Mouse (Mus musculus) layer of hippocampus, adult 18-20 months (tissue): ENCODE results near the gene Olfr449. TPM values are rescaled to one million over a fixed set of nuclear protein-coding genes. Genes with fewer than 3 reads are reported as not detected.

Experiments
- DNase-seq, 2 experiments: peaks; one replicate each; pipeline ENCODE4 v3.0.0; 2022; ENCODE audit warnings: low spot score in 2 of 2
- long read RNA-seq: library from polyadenylated mRNA; stranded (forward); transcript quantifications from one replicate; pipeline ENCODE4 v2.0.0, GENCODE M21; 2021
- total RNA-seq, 2 experiments: library from RNA; stranded (reverse); gene quantifications; 2 replicates each; pipeline ENCODE4 v1.2.3; 2021

The Olfr449 gene
- total RNA-seq, result not detected
- long read RNA-seq, result 0 reads

DNA sequence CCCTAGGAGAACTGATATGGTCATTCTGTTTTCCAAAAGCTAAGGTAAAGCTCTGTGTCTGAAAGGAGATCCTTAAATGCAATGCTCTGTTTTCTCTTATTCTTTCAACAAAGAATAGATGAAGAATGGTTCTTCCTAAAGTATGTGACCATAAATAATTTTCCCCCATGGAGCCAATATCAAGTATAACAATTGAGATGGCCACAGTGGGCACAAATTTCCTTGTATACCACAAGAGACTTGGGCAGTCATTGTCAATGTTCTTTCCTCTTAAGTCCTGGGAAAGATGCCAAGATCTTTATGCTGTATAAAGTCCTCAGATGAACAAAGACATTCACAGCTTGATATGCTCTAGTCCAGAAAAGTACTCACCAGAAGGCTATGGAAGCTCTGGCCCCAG, at the start of gene Olfr449:
Gene Olfr449, plus strand, starts transcription at position 301 of the 400 bp plus-strand sequence.
- DNase-seq, result no peak

DNA sequence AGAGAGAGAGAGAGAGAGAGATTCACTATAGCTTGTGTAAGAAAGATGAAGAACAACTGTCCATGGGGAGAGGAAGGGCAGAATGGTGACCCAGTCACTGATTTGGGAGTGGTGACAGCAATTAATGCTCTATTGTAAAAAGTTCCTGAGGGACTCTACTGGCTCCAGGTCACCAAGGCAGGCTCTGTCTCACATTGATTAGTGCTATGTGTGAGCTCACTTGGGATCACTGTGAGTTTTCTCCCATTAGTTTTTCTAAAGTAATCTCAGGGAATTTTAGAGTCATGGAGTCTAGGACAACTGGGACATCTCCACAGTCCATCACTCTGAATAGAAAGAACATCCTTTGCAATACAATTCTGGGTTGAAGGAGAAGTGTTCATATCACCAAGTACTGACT, 49.4 kb upstream of the Olfr449 start, which contains the start of gene Olfr452:
Gene Olfr452, plus strand, starts transcription at position 301 of the 400 bp plus-strand sequence.
- DNase-seq, result no peak

- no peak for DNase-seq
These were observed 43.8 kb upstream of the Olfr449 start for GRCm38 (mm10) chr6:42790247-42790948.

GRCm38 (mm10) chr6:42790949-42791556, 43.1 kb upstream of the Olfr449 start:
- no peak for DNase-seq

DNA sequence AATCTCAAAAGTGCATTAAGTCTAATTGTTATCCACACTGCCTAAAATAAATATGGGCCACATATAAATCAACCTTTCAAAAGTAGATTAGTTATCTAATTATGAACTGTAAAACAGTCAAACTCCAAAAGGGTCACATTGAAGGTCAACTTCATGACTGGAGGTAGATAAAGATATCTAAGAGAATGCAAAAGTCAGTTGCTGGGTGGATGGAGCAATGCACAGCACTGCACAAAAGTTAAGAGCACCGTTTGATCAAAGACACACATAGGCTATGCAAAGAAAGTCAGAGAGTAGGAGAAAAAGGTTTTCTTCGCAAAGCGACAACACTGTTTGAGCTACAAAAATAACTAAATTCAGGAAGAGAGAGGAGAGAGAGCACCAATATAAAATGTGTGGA, 39.2 kb upstream of the Olfr449 start:
- no peak for DNase-seq

GRCm38 (mm10) chr6:42811639-42812038, 22.5 kb upstream of the Olfr449 start, which contains the start of gene Olfr450:
Olfr450 (plus strand) TSS chr6:42811939.
- no peak for DNase-seq

DNA sequence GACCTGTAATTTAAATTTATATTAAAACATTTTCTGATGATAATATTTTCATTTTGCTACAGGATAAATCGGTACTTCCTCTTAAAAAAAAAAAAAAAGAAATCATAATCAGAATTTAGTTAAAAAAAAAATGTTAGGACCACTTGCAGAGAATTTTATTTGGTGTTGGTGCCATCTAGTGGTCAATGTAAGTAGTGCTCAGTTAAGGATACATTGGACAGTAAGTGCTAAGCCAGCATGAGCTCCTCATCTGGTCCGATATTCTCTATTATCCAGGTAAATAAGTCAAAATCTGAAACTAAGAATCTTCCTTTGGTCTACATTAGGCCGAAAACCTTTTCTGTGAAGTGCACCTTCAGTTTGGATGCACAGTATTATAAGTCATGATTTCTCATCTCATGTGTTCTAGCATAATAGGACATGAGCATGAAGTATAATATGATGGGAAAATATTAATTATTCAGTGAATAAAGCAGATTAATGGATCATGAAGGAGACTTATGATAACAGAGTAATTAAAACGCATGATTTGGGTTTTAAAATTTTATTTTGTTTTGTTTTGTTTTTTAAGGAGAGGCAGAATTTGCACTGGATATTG, 26.1 kb downstream of the Olfr449 start:
- DNase-seq, result peak; percentile 3 to 82

DNA sequence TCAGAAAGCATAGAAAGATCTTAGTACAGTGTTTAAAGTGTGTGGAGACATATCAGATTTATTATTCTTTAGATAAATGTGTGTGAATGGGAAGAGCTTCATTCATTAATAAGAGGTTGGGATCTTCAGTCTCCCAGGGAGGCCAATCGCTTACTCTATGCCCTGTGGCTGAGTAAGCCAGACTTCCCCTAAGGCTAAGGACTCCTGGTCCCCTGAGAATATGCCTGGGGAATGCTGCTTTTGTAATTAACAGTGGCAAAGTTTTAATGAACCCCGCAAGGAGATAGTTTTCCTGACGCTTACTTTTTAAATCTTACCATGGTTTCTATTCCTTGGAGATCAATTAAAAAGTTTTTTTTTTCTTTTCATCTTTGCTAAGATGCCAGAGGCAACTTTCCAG, 35.5 kb downstream of the Olfr449 start:
- no peak for DNase-seq

DNA sequence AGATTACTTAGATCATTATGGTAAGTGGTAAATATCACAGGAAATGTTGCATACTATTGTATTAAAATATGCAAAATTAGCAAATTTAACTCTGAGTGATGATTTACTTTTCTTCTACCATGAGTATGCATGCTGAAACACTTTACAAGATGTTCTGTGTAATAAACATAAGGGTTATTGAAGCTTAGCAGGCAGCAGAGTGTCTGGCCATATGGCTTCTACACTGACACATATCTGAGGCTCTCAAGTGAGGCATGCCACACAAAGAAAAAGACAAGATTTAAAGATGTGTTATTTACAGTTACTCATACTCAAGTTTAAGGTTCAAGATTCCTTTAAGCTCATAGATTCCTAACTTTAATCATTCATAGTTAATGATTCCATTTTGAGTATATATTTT, 42.1 kb downstream of the Olfr449 start:
- peak in 1 of 2 experiments; percentile 53 for DNase-seq

Other genes with a start within 250 kb of the Olfr449 start
- gene Tcaf3, start 236.7 kb upstream of the Olfr449 start, total RNA-seq, result not detected
- gene Tcaf2, start 189.1 kb upstream of the Olfr449 start, total RNA-seq, result under 1 TPM; 0.50 to 0.61 TPM
- 100 to 1,000 TPM; 205 to 214 TPM for gene Tcaf1, start 124.3 kb upstream of the Olfr449 start, total RNA-seq
- not detected for gene Olfr453, start 95.0 kb upstream of the Olfr449 start, total RNA-seq
- not detected for gene Olfr38, start 78.0 kb upstream of the Olfr449 start, total RNA-seq
- gene Olfr452, start 49.3 kb upstream of the Olfr449 start, total RNA-seq, result not detected
- not detected for gene Olfr450, start 22.4 kb upstream of the Olfr449 start, total RNA-seq
- not detected for gene Olfr448, start 56.1 kb downstream of the Olfr449 start, total RNA-seq
- not detected for gene Olfr447, start 74.5 kb downstream of the Olfr449 start, total RNA-seq
- gene Olfr446, start 87.0 kb downstream of the Olfr449 start, total RNA-seq, result not detected
- not detected for gene Olfr444, start 114.7 kb downstream of the Olfr449 start, total RNA-seq